Mouse (Mus musculus) liver, adult 2 months (tissue): ENCODE results near the gene Ifnb1. TPM values are rescaled to one million over a fixed set of nuclear protein-coding genes. Genes with fewer than 3 reads are reported as not detected.
A peak's percentile ranks its signal among the peaks of the same experiment; 100 is the strongest.

Experiments
- DNase-seq: peaks from one replicate; pipeline ENCODE4 v3.0.0-alpha.2; 2011; ENCODE audit warnings: low read depth, low spot score; ENCODE audit errors: extremely low read depth
- H3K27ac ChIP-seq: fragments of 200-500 bp; replicated peaks from 2 replicates; pipeline ENCODE4 v1.5.1; 2012; ENCODE audit warnings: low read depth, mild to moderate bottlenecking, control low read depth, inconsistent platforms, low read length; ENCODE audit not compliant: insufficient read depth
- H3K27me3 ChIP-seq: fragments of 200-500 bp; 2 replicates; pipeline ENCODE4 v1.6.1; 2012; ENCODE audit warnings: mild to moderate bottlenecking, moderate library complexity, low read length, inconsistent platforms; ENCODE audit not compliant: control insufficient read depth, insufficient read depth
- H3K36me3 ChIP-seq: fragments of 200-500 bp; 2 replicates; pipeline ENCODE4 v1.6.1; 2012; ENCODE audit warnings: low read length, inconsistent platforms; ENCODE audit not compliant: control insufficient read depth, insufficient read depth
- H3K4me1 ChIP-seq: fragments of 200-500 bp; 2 replicates; pipeline ENCODE4 v1.6.1; 2011; ENCODE audit warnings: low read length; ENCODE audit not compliant: control insufficient read depth, insufficient read depth
- H3K4me3 ChIP-seq: fragments of 200-500 bp; 2 replicates; pipeline ENCODE4 v1.5.1; 2011; ENCODE audit warnings: low read depth, mild to moderate bottlenecking, control low read depth, low read length, moderate library complexity; ENCODE audit not compliant: insufficient read depth
- H3K79me2 ChIP-seq: fragments of 200-500 bp; 2 replicates; pipeline ENCODE4 v1.6.1; 2012; ENCODE audit warnings: inconsistent platforms, mild to moderate bottlenecking, low read length, moderate library complexity; ENCODE audit not compliant: control insufficient read depth, insufficient read depth
- H3K9ac ChIP-seq: fragments of 200-500 bp; 2 replicates; pipeline ENCODE4 v1.6.1; 2012; ENCODE audit warnings: low read depth, mild to moderate bottlenecking, control low read depth, inconsistent platforms, low read length
- CTCF ChIP-seq: fragments of 200-500 bp; IDR thresholded peaks from 2 replicates; pipeline ENCODE4 v1.5.1; 2011; ENCODE audit warnings: low read depth, low read length, control low read depth
- POLR2A ChIP-seq: fragments of 200-500 bp; IDR thresholded peaks from 2 replicates; pipeline ENCODE4 v1.6.1; 2011; ENCODE audit warnings: low read length, control low read depth; ENCODE audit not compliant: insufficient read depth; ENCODE audit errors: extremely low read depth
- WGBS: fragments of 180-500 bp; shearing (Covaris S2); methylation state at CpG from one replicate; pipeline ENCODE4 v1.1.7; 2018; 5-methylcytosine and 5-hydroxymethylcytosine counted together
- polyA plus RNA-seq: library from polyadenylated mRNA; depleted of rRNA; stranded (reverse); fragments of >200 nt; gene quantifications from 2 replicates; pipeline ENCODE4 v1.2.3, GENCODE M21; 2012
- total RNA-seq: library from RNA; depleted of rRNA; stranded (reverse); fragments of >200 nt; gene quantifications from 2 replicates; pipeline ENCODE4 v1.2.3, GENCODE M21; 2014

The Ifnb1 gene
- total and polyA plus RNA-seq, 2 experiments: not detected

DNA sequence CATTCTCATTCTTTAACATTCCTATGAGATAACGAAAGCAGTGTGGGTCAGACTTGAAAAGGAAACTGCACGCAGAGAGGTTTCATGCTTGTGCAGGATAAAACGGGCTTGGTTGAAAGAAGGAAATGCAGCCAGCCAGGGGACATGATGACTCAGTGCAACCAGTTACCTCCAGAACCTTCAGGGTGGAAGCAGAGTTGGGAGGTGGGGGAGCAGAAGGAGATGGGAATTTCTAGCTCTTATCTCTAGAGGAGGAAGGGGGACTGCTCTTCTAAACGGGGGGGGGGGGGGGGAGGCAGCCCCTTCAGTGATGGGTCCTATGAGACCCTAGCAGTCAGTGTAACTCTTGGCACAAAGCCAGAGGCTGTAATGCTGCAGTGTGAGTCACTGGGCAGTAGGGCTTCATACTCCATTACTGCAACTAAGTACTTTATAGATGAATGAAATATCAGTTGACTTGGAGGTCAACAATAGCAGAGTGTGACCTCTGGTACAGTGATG is 6.8 kb downstream of the Ifnb1 start:
- Histone ChIP-seq H3K36me3 (no peaks in the 10 kb centered on the region), H3K27me3 (no peaks in the 10 kb centered on the region), H3K4me3 (no peak overlapping the region), H3K79me2 (no peaks in the 10 kb centered on the region), H3K4me1 (no peaks in the 10 kb centered on the region), H3K27ac (no peak overlapping the region), H3K9ac (no peak overlapping the region)
- 38% methylated on average over 4 of the region's 4 CpGs for WGBS
- DNase-seq: peak; percentile 13
- TF ChIP-seq POLR2A (no peak), CTCF (no peak)

DNA sequence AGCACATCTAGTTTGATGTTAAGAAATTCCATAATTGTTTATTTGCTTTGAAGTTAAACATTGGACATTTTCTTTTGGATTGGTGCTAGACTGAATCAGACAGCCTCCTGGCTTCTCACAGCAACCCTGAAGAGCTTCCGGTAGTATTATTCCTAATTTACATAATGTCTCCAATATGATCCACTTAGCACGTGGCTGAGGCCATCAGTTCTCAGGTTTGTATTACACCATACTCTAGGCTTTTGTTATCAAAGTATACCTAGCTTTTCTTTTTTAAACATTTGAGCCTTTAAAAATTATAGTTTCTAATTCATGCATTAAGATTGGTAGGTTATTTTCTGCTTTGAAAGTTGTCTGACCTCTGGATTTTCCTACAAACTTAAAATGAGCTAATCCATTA is 7.3 kb downstream of the Ifnb1 start:
- H3K27ac ChIP-seq: no peak overlapping the region
- no peak for TF ChIP-seq CTCF
- no peak for TF ChIP-seq POLR2A
- WGBS: 48% methylated on average over 2 of the region's 2 CpGs
- no peak overlapping the region for H3K4me3 ChIP-seq
- no peak overlapping the region for H3K9ac ChIP-seq
- H3K27me3 ChIP-seq: no peaks in the 10 kb centered on the region
- no peaks in the 10 kb centered on the region for H3K36me3 ChIP-seq
- H3K79me2 ChIP-seq: no peaks in the 10 kb centered on the region
- no peak for DNase-seq
- no peaks in the 10 kb centered on the region for H3K4me1 ChIP-seq

DNA sequence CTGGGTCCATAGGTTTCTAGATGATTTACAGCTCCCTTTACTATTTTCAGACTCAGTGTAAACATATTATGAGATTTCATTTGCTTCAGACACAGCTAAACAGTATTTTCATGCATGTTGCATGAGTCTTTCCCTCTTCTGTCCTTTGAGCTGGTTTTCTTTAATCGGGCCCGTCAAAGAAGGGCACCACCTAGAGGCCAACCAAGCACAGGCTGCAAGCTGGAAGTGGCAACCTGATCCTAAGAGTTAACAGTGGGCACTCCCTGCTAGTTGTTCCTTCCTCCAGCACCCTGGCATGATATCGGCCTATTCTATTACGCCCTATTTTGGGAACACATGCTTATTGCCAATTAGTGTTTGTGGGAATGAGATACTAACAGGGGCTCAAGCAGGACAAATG is 8.2 kb downstream of the Ifnb1 start:
- H3K36me3 ChIP-seq: no peaks in the 10 kb centered on the region
- WGBS: 46% methylated on average over 4 of the region's 4 CpGs
- TF ChIP-seq CTCF (peak; percentile 77), POLR2A (no peak)
- no peak overlapping the region for H3K9ac ChIP-seq
- no peaks in the 10 kb centered on the region for H3K27me3 ChIP-seq
- H3K27ac ChIP-seq: no peak overlapping the region
- DNase-seq: peak; percentile 15
- no peak overlapping the region for H3K4me3 ChIP-seq
- no peaks in the 10 kb centered on the region for H3K79me2 ChIP-seq
- H3K4me1 ChIP-seq: no peaks in the 10 kb centered on the region

DNA sequence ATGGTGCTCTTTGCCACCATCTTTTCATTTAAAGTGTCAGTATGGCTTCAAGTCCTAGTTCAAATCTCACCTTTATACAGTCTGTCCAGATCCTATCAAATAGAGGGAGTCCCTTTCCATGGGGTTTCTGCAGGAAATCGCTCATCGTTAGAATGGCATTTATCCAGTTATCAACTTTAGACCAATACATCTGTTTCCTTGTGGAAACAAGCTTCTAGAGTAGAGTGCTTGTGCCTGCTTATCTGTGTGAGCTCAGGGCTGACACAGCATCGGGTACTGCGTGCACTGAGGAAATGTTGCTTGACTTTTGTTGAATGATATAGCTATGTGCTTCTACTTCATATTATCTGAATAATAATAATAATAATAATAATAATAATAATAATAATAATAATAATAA is 8.8 kb downstream of the Ifnb1 start:
- Histone ChIP-seq H3K27ac (no peak overlapping the region), H3K79me2 (no peaks in the 10 kb centered on the region), H3K4me1 (no peaks in the 10 kb centered on the region), H3K27me3 (no peaks in the 10 kb centered on the region), H3K4me3 (no peak overlapping the region), H3K9ac (no peak overlapping the region), H3K36me3 (no peaks in the 10 kb centered on the region)
- DNase-seq: no peak
- WGBS: 83% methylated on average over 4 of the region's 4 CpGs
- TF ChIP-seq CTCF (no peak), POLR2A (no peak)

DNA sequence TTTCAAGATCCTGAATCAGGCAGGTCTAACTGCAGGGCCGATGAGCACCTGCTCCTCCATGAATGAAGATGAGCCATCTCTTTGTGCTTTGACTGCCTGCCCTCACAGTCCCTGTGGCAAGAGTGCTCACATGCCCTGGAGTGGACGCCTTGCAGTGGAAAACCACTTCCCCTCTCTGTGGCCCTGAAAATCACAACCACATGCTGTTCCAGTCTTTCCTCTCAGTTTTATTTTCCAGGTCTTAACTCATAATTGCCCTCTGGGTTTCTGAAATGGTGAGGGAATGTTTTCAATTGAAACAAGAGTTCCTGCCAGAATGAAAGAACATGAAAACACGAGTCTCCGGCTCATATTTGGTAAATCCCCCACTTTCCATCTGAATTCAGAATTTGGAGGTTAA is 18.8 kb downstream of the Ifnb1 start:
- Histone ChIP-seq H3K4me3 (no peak overlapping the region), H3K9ac (no peak overlapping the region), H3K27ac (no peak overlapping the region), H3K4me1 (no peaks in the 10 kb centered on the region), H3K27me3 (no peaks in the 10 kb centered on the region), H3K79me2 (no peaks in the 10 kb centered on the region), H3K36me3 (no peaks in the 10 kb centered on the region)
- WGBS: 82% methylated on average over 4 of the region's 4 CpGs
- no peak for TF ChIP-seq POLR2A
- DNase-seq: no peak

DNA sequence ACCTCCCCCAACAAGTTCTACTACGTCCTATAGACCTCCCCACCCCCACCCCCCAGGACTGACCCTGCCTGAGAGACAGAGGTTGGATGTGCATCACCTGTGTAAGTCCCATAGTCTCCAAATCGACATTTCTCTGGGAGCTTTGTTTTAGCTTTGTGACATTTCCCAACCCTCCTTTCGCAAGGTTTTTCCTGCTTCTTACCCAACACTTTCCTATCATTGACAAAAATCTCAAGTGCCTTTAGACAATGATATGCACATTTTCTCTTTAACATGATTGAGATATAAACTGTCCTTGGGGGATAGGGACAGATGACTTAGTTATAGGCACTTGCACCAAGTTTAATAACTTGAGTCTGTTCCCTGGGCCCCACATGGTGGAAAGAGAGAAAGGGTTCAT is 21.3 kb downstream of the Ifnb1 start:
- Histone ChIP-seq H3K9ac (no peak overlapping the region), H3K27ac (no peak overlapping the region), H3K27me3 (no peaks in the 10 kb centered on the region), H3K36me3 (no peaks in the 10 kb centered on the region), H3K4me1 (no peaks in the 10 kb centered on the region), H3K4me3 (no peak overlapping the region), H3K79me2 (no peaks in the 10 kb centered on the region)
- TF ChIP-seq CTCF (no peak), POLR2A (no peak)
- 68% methylated on average over 3 of the region's 3 CpGs for WGBS
- no peak for DNase-seq
